Mouse (Mus musculus) intestine, postnatal 0 days (tissue): ENCODE measurements around the gene Pip4k2c. TPM values are rescaled to one million over a fixed set of nuclear protein-coding genes. Genes with fewer than 3 reads are reported as not detected.

Source experiments
- ATAC-seq: fragments of 200-750 bp; cut with Nextera tagmentation; 2 replicates; pipeline ENCODE4 v1.8.0; 2017; ENCODE audit warnings: mild to moderate bottlenecking, moderate TSS enrichment, moderate library complexity
- H3K27ac ChIP-seq: fragments of 300-500 bp; sonication (generic); 2 replicates; pipeline ENCODE4 v1.5.1; 2014; ENCODE audit warnings: mild to moderate bottlenecking, low read depth, low read length, moderate library complexity
- H3K27me3 ChIP-seq: fragments of 300-500 bp; sonication (generic); replicated peaks from 2 replicates; pipeline ENCODE4 v1.6.1; 2014; ENCODE audit warnings: low read length, mixed read lengths; ENCODE audit not compliant: control insufficient read depth, insufficient read depth
- H3K36me3 ChIP-seq: fragments of 300-500 bp; sonication (generic); 2 replicates; pipeline ENCODE4 v1.6.1; 2014; ENCODE audit warnings: mild to moderate bottlenecking, moderate library complexity; ENCODE audit not compliant: control insufficient read depth, insufficient read depth
- H3K4me1 ChIP-seq: fragments of 300-500 bp; sonication (generic); replicated peaks from 2 replicates; pipeline ENCODE4 v1.6.1; 2014; ENCODE audit warnings: antibody characterized with exemption, low read length, mixed read lengths; ENCODE audit not compliant: control insufficient read depth, insufficient read depth
- H3K4me2 ChIP-seq: fragments of 300-500 bp; sonication (generic); replicated peaks from 2 replicates; pipeline ENCODE4 v1.6.1; 2014; ENCODE audit warnings: low read depth, mild to moderate bottlenecking, moderate library complexity
- H3K4me3 ChIP-seq: fragments of 300-500 bp; sonication (generic); 2 replicates; pipeline ENCODE4 v1.5.1; 2014; ENCODE audit warnings: low read depth, low read length
- H3K9ac ChIP-seq: fragments of 300-500 bp; sonication (generic); 2 replicates; pipeline ENCODE4 v1.6.1; 2014; ENCODE audit warnings: mild to moderate bottlenecking, low read depth, low read length
- H3K9me3 ChIP-seq: fragments of 300-500 bp; sonication (generic); 2 replicates; pipeline ENCODE4 v1.6.1; 2016; ENCODE audit warnings: mixed run types; ENCODE audit not compliant: control insufficient read depth
- CTCF ChIP-seq: sonication (generic); IDR thresholded peaks from 2 replicates; pipeline ENCODE4 v1.5.1; 2016; ENCODE audit warnings: low read depth, mild to moderate bottlenecking, control low read depth, antibody characterized with exemption, moderate library complexity
- WGBS: fragments of 180-500 bp; shearing (Covaris S2); extraction: QIAGEN DNeasy Blood & Tissue Kit; methylation state at CpG from one replicate; pipeline ENCODE4 v1.1.7; 2014; 5-methylcytosine and 5-hydroxymethylcytosine counted together
- polyA plus RNA-seq: library from polyadenylated mRNA; unstranded; fragments of >200 nt; fragmentation: Nextera tagmentation; extraction: Ambion mirVana; gene quantifications from 2 replicates; pipeline ENCODE4 v1.2.1, GENCODE M21; 2015

The Pip4k2c gene
- polyA plus RNA-seq, 1 experiment from 2014 or later: 43.0 TPM

- no peaks in the 10 kb centered on the region for H3K4me1 ChIP-seq
- no peaks in the 10 kb centered on the region for H3K9me3 ChIP-seq
- TF ChIP-seq CTCF: no peak
- H3K4me2 ChIP-seq: no peak overlapping the region
- H3K36me3 ChIP-seq: peaks cover 5% of the 10 kb centered on the region; the same call in 1 of the 2 replicates
- no peak overlapping the region for H3K4me3 ChIP-seq
- WGBS: 74% methylated on average over 9 of the region's 9 CpGs
- H3K9ac ChIP-seq: no peak overlapping the region
- ATAC-seq: no peak
- H3K27ac ChIP-seq: no peak overlapping the region
- H3K27me3 ChIP-seq: peaks cover 54% of the 10 kb centered on the region
Measured at GRCm38 (mm10) chr10:127185101-127185500, 26.3 kb downstream of the Pip4k2c start.

- H3K9ac ChIP-seq: no peak overlapping the region
- no peak overlapping the region for H3K27ac ChIP-seq
- H3K4me2 ChIP-seq: peak overlapping the region; percentile 40
- no peak for TF ChIP-seq CTCF
- 0 out of 2 replicates have a peak, but pooled peaks have one; percentile 24 for ATAC-seq
- 11% methylated on average over 20 of the region's 20 CpGs for WGBS
- H3K4me3 ChIP-seq: peak overlapping the region; percentile 5; the same call in 1 of the 2 replicates
- no peaks in the 10 kb centered on the region for H3K9me3 ChIP-seq
- no peaks in the 10 kb centered on the region for H3K4me1 ChIP-seq
- H3K36me3 ChIP-seq: peaks cover 5% of the 10 kb centered on the region; the same call in 1 of the 2 replicates
- H3K27me3 ChIP-seq: peaks cover 64% of the 10 kb centered on the region
Measured at GRCm38 (mm10) chr10:127183759-127184158, 27.6 kb downstream of the Pip4k2c start.

DNA sequence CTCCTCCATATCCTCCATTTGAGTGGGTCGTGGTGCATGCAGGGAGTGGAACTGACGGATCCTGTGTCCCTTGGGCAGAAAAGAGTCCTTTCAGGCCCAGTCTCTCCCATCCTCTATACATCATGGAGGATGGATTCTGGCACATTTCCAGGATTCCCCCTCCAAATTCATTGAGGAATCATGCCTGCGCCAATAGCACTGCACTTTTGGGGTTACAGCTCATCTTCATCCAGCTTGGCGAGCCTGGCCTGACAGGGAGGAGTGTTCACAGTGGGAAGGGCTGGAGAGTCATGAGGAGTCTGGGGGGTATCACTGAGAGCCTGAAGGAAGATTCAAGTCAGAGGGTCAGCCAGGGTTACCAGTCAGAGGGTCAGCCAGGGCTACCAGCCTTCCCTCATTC is 28.8 kb downstream of the Pip4k2c start:
- H3K36me3 ChIP-seq: peaks cover 5% of the 10 kb centered on the region; the same call in 1 of the 2 replicates
- H3K4me1 ChIP-seq: peaks cover 6% of the 10 kb centered on the region; the same call in 1 of the 2 replicates
- no peak for ATAC-seq
- no peak for TF ChIP-seq CTCF
- no peak overlapping the region for H3K27ac ChIP-seq
- H3K27me3 ChIP-seq: peaks cover 65% of the 10 kb centered on the region
- H3K9me3 ChIP-seq: no peaks in the 10 kb centered on the region
- no peak overlapping the region for H3K4me2 ChIP-seq
- no peak overlapping the region for H3K4me3 ChIP-seq
- no peak overlapping the region for H3K9ac ChIP-seq
- WGBS: 90% methylated on average over 4 of the region's 4 CpGs

- no peak for ATAC-seq
- Histone ChIP-seq H3K27ac (no peak overlapping the region), H3K4me2 (no peak overlapping the region), H3K9ac (no peak overlapping the region), H3K9me3 (no peaks in the 10 kb centered on the region), H3K27me3 (peaks cover 67% of the 10 kb centered on the region), H3K36me3 (peaks cover 5% of the 10 kb centered on the region; the same call in 1 of the 2 replicates), H3K4me1 (peaks cover 6% of the 10 kb centered on the region; the same call in 1 of the 2 replicates), H3K4me3 (no peak overlapping the region)
- no peak for TF ChIP-seq CTCF
- WGBS: 68% methylated on average over 6 of the region's 6 CpGs
Measured at GRCm38 (mm10) chr10:127181566-127181965, 29.8 kb downstream of the Pip4k2c start.

- Histone ChIP-seq H3K4me3 (no peak overlapping the region), H3K27me3 (peaks cover 75% of the 10 kb centered on the region), H3K4me1 (peaks cover 6% of the 10 kb centered on the region; the same call in 1 of the 2 replicates), H3K9me3 (no peaks in the 10 kb centered on the region), H3K4me2 (peak overlapping the region; percentile 37; the same call in 1 of the 2 replicates), H3K9ac (no peak overlapping the region), H3K27ac (no peak overlapping the region), H3K36me3 (peaks cover 5% of the 10 kb centered on the region; the same call in 1 of the 2 replicates)
- no peak for ATAC-seq
- 53% methylated on average over 3 of the region's 3 CpGs for WGBS
- TF ChIP-seq CTCF: no peak
Measured at GRCm38 (mm10) chr10:127180695-127181047, 30.7 kb downstream of the Pip4k2c start.

DNA sequence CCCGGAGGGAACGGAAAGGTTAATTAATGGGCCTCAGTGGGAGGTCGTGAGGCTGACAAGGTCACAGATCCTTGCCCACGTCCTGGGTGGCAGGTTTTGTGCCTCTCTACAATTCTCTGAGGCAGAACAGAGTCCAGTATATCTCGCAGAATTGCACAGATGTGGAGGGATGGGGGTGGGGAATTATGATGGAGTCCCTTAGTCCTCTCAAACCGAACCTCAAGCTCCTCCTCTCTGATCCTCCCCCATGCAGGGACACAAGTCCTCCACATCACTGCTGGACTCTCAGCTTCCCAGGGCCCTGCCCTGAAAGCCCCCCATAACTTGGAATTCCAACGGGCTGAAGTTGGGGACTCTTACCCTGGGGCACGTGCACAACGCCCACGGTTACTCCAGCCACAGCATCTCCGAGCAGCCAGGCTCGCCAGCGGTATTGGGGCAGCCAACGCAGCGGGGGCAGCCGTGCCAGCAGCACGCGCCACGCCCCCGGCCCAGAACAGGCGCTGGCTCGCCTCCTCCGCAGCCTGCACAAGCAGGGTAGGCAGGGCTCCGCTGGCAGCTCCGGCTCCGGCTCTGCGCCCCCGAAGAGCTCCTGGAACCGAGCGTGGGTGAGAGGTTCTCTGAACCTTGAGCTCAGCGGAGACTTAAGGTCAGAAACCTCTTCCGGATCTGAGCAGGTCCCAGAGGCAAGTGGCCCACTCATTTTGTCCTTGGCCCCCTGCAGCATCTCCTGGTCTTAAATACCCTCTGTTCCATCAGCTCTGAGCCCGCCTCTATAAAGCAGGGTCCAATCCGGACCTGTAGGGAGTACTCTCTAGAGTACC is 31.3 kb downstream of the Pip4k2c start, which contains the start of gene Slc26a10:
Gene Slc26a10, minus strand, starts transcription at position 775 of the 824 bp plus-strand sequence.
- TF ChIP-seq CTCF: no peak
- WGBS: 5% methylated on average over 34 of the region's 34 CpGs
- H3K9me3 ChIP-seq: no peaks in the 10 kb centered on the region
- H3K9ac ChIP-seq: no peak within 1 kb of the TSS
- H3K4me2 ChIP-seq: peak within 1 kb of the TSS; percentile 37
- no peak for ATAC-seq
- peaks cover 75% of the 10 kb centered on the region for H3K27me3 ChIP-seq
- H3K27ac ChIP-seq: no peak within 1 kb of the TSS
- peaks cover 6% of the 10 kb centered on the region; the same call in 1 of the 2 replicates for H3K4me1 ChIP-seq
- peaks cover 5% of the 10 kb centered on the region; the same call in 1 of the 2 replicates for H3K36me3 ChIP-seq
- H3K4me3 ChIP-seq: no peak within 1 kb of the TSS
